Mouse (Mus musculus) limb, embryonic 11.5 days (tissue): Measurements from ENCODE around the gene Efhd1. TPM values are rescaled to one million over a fixed set of nuclear protein-coding genes. Genes with fewer than 3 reads are reported as not detected.

Experiments used
- ATAC-seq: fragments of 200-750 bp; cut with Nextera tagmentation; 2 replicates; pipeline ENCODE4 v1.8.0; 2017; ENCODE audit warnings: low read depth; ENCODE audit not compliant: insufficient number of reproducible peaks, low FRiP score, low TSS enrichment
- DNase-seq: peaks from one replicate; pipeline ENCODE4 v3.0.0-alpha.2; 2015; ENCODE audit warnings: low spot score
- H3K27ac ChIP-seq: fragments of 300-500 bp; sonication (generic); replicated peaks from 2 replicates; pipeline ENCODE4 v1.5.1; 2014; ENCODE audit warnings: low read depth, mild to moderate bottlenecking, low read length
- H3K27me3 ChIP-seq: fragments of 300-500 bp; sonication (generic); 2 replicates; pipeline ENCODE4 v1.6.1; 2014; ENCODE audit warnings: mild to moderate bottlenecking, low read length, mixed read lengths; ENCODE audit not compliant: control insufficient read depth, insufficient read depth
- H3K36me3 ChIP-seq: fragments of 300-500 bp; sonication (generic); 2 replicates; pipeline ENCODE4 v1.6.1; 2014; ENCODE audit warnings: mild to moderate bottlenecking, low read length, moderate library complexity, mixed read lengths; ENCODE audit not compliant: control insufficient read depth, insufficient read depth
- H3K4me1 ChIP-seq: fragments of 300-500 bp; sonication (generic); 2 replicates; pipeline ENCODE4 v1.6.1; 2014; ENCODE audit warnings: low read length, mixed read lengths; ENCODE audit not compliant: control insufficient read depth, insufficient read depth
- H3K4me2 ChIP-seq: fragments of 300-500 bp; sonication (generic); 2 replicates; pipeline ENCODE4 v1.6.1; 2014; ENCODE audit warnings: low read depth, mild to moderate bottlenecking, moderate library complexity; ENCODE audit not compliant: severe bottlenecking
- H3K4me3 ChIP-seq: fragments of 300-500 bp; sonication (generic); 2 replicates; pipeline ENCODE4 v1.5.1; 2014; ENCODE audit warnings: low read depth, low read length
- H3K9ac ChIP-seq: fragments of 300-500 bp; sonication (generic); 2 replicates; pipeline ENCODE4 v1.6.1; 2014; ENCODE audit warnings: mild to moderate bottlenecking, low read length
- H3K9me3 ChIP-seq: fragments of 300-500 bp; sonication (generic); 2 replicates; pipeline ENCODE4 v1.6.1; 2016; ENCODE audit warnings: low read length; ENCODE audit not compliant: control insufficient read depth
- WGBS: fragments of 180-500 bp; shearing (Covaris S2); extraction: QIAGEN DNeasy Blood & Tissue Kit; methylation state at CpG from one replicate; pipeline ENCODE4 v1.1.7; 2014; 5-methylcytosine and 5-hydroxymethylcytosine counted together
- polyA plus RNA-seq: library from polyadenylated mRNA; unstranded; fragments of >200 nt; fragmentation: Nextera tagmentation; extraction: Ambion mirVana; gene quantifications from 2 replicates; pipeline ENCODE4 v1.2.1, GENCODE M21; 2014

The Efhd1 gene
- polyA plus RNA-seq, 1 experiment from 2014 or later, result 0.40 TPM

GRCm38 (mm10) chr1:87283410-87283960 is 19.3 kb downstream of the Efhd1 start:
- no peaks in the 10 kb centered on the region for H3K9me3 ChIP-seq
- H3K4me1 ChIP-seq, result no peaks in the 10 kb centered on the region
- DNase-seq, result no peak
- H3K27ac ChIP-seq, result no peak overlapping the region
- no peak overlapping the region for H3K4me2 ChIP-seq
- no peak overlapping the region for H3K9ac ChIP-seq
- 77% methylated on average over 10 of the region's 10 CpGs for WGBS
- H3K27me3 ChIP-seq, result no peaks in the 10 kb centered on the region
- no peaks in the 10 kb centered on the region for H3K36me3 ChIP-seq
- H3K4me3 ChIP-seq, result no peak overlapping the region
- no peak for ATAC-seq

DNA sequence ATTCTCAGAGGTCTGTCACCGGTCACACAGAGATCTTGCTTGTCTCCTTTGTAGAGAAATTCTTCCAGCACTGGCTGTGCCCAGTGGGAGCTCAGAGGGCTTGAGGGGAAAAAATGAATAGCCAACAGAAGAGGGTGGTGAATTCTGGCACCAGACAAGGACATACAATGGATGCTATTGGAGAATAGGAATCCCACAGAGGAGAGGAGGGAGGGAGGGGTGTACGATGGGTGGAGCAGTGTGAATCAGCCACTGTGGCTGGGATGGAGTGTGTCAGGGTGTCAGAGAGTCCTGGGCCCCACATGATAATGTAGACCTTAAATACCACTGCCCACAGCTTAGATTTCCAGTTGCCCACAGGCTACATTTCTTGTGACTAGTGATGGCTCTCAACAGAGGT is 22.9 kb downstream of the Efhd1 start:
- Histone ChIP-seq H3K4me1 (no peaks in the 10 kb centered on the region), H3K4me3 (no peak overlapping the region), H3K9me3 (no peaks in the 10 kb centered on the region), H3K9ac (no peak overlapping the region), H3K4me2 (no peak overlapping the region), H3K27ac (no peak overlapping the region), H3K36me3 (no peaks in the 10 kb centered on the region), H3K27me3 (no peaks in the 10 kb centered on the region)
- ATAC-seq, result no peak
- no peak for DNase-seq
- 88% methylated on average over 2 of the region's 2 CpGs for WGBS

DNA sequence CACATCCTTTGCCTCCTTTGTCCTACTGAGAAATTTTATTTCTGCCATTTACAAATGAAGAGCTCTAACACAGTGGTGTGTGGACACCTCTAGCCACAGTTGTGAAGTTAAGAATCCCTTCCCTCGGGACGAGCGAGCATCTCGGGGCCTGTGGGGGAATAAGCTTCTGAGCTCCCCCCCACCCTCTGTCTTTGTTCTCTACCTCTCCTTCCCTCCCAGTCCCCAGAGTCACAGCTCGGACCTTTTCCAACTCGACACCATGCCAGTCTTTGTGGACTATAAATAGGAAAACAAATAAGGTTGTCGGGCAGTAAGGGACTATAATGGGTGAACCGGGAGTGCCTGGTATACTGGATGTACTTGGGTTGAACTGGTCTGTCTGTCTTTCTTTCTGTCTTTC is 27.3 kb downstream of the Efhd1 start:
- no peak overlapping the region for H3K4me3 ChIP-seq
- DNase-seq, result no peak
- H3K27ac ChIP-seq, result no peak overlapping the region
- H3K9ac ChIP-seq, result no peak overlapping the region
- H3K9me3 ChIP-seq, result no peaks in the 10 kb centered on the region
- no peaks in the 10 kb centered on the region for H3K4me1 ChIP-seq
- H3K4me2 ChIP-seq, result no peak overlapping the region
- 79% methylated on average over 8 of the region's 8 CpGs for WGBS
- H3K36me3 ChIP-seq, result no peaks in the 10 kb centered on the region
- ATAC-seq, result no peak
- H3K27me3 ChIP-seq, result no peaks in the 10 kb centered on the region

GRCm38 (mm10) chr1:87292420-87293190 is 28.4 kb downstream of the Efhd1 start:
- DNase-seq (peak; percentile 45), ATAC-seq (no peak)

DNA sequence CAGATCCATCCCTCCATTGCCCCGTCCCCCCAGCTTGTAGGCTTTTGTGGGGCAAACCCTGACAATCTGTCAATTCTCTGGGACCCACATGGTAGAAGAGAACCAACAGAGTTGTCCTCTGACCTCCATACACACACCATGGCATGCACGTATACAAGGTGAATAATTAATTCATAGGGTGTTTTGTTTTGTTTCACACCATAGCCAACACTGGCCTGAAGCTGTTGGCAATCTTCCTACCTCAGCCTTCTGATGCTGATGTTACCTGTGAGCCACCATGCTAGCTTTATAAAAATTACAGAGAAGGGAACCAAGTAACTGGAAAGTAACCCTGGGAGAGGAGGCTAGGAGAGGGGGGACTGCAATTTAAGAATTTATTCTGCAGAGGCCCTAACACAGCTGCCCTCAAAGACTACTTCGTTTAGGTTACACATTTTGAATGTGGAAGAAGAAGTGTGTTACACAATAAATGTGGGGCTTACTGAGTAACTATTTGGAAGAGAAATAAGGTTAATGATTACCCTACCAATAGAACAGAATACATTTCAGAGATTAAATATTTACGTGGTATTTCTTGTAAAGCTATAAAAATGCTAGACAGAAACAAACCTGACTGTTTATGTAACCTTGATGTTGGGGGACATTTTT is 30.0 kb downstream of the Efhd1 start:
- H3K4me2 ChIP-seq, result no peak overlapping the region
- no peak for DNase-seq
- H3K4me3 ChIP-seq, result no peak overlapping the region
- H3K9ac ChIP-seq, result no peak overlapping the region
- ATAC-seq, result no peak
- no peak overlapping the region for H3K27ac ChIP-seq
- H3K4me1 ChIP-seq, result no peaks in the 10 kb centered on the region
- WGBS, result 80% methylated on average over 4 of the region's 4 CpGs
- no peaks in the 10 kb centered on the region for H3K36me3 ChIP-seq
- no peaks in the 10 kb centered on the region for H3K9me3 ChIP-seq
- H3K27me3 ChIP-seq, result no peaks in the 10 kb centered on the region

More at GRCm38 (mm10) chr1:87292420-87293190, 28.4 kb downstream of the Efhd1 start:
- Histone ChIP-seq H3K27me3 (no peaks in the 10 kb centered on the region), H3K36me3 (no peaks in the 10 kb centered on the region), H3K9me3 (no peaks in the 10 kb centered on the region), H3K9ac (no peak overlapping the region), H3K4me1 (no peaks in the 10 kb centered on the region), H3K4me2 (no peak overlapping the region), H3K4me3 (no peak overlapping the region), H3K27ac (no peak overlapping the region)
- 65% methylated on average over 15 of the region's 15 CpGs for WGBS

- H3K27me3 ChIP-seq, result no peaks in the 10 kb centered on the region
- no peaks in the 10 kb centered on the region for H3K4me1 ChIP-seq
- no peaks in the 10 kb centered on the region for H3K9me3 ChIP-seq
- H3K9ac ChIP-seq, result no peak overlapping the region
- 66% methylated on average over 4 of the region's 4 CpGs for WGBS
- ATAC-seq (no peak), DNase-seq (no peak)
- no peaks in the 10 kb centered on the region for H3K36me3 ChIP-seq
- no peak overlapping the region for H3K4me2 ChIP-seq
- no peak overlapping the region for H3K4me3 ChIP-seq
- no peak overlapping the region for H3K27ac ChIP-seq
These were observed 30.8 kb downstream of the Efhd1 start for GRCm38 (mm10) chr1:87294951-87295350.

DNA sequence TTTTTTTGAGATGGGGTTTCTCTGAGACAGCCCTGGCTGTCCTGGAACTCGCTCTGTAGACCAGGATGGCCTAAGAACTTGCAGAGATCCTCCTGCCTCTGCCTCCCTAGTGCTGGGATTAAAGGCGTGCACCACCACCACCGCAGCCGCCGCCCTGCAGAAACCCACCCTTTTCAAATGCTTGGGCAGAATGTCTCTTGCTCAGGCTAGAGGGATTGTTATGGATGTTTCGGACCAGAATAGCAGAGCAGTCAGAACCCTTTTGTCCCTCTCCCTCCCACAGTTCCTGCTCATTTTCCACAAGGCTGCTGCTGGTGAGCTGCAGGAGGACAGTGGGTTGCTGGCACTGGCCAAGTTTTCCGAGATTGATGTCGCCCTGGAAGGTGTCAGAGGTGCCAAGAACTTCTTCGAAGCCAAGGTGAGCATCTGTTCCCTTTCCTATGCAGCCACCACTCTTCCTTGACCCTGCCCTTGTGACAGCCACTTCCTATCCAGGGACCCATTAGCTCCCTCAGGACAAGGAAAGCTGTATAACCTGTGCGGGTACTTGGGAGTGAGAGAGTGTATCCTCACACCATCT is 33.3 kb downstream of the Efhd1 start:
- no peaks in the 10 kb centered on the region for H3K4me1 ChIP-seq
- no peaks in the 10 kb centered on the region for H3K9me3 ChIP-seq
- WGBS, result 85% methylated on average over 10 of the region's 10 CpGs
- ATAC-seq (no peak), DNase-seq (no peak)
- no peaks in the 10 kb centered on the region for H3K36me3 ChIP-seq
- H3K27ac ChIP-seq, result no peak overlapping the region
- H3K4me3 ChIP-seq, result no peak overlapping the region
- H3K9ac ChIP-seq, result no peak overlapping the region
- H3K27me3 ChIP-seq, result no peaks in the 10 kb centered on the region
- no peak overlapping the region for H3K4me2 ChIP-seq

DNA sequence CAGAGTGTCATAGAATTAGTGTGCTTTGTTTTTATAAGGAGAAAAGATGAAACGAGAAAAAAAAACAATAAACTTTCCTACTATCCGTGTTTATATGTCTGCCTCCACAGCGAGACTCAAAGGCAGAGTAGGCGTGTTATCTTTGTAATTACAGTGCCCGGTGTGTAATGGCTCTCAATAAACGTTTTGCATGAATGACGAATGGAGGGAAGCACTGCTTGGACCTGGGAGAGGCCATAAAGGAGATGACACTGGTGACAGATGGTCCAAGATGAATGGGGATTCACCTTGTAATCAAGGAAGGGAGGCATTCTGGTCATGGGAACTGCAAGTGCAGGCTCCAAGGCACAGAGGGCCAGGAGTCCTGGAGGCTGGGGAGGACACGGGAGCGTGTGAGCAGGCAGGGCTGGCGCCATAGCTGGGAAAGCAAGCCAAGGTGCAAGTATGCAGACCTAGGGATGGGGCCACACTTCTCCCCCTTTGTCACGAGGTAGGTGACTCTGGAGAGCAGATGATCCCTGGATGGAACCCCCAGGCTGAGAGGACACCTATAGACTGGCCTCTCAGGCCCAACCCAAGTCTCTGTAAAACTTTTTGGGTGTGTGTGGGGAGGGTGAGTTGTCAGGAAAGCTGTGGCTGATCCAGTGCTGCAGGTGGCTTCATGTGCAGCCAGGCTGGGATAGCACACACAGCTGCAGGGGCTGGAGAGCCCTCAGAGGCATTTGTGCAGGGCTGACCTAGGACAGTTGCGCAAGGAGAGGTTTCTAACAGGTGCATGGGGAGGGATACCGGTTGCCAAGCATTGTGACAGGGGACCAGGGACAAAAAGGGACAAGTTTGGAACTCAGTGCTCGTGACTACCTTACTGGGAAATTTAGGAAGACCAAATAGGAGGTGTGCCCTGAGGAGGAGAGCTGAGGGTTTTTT is 36.5 kb downstream of the Efhd1 start:
- no peak overlapping the region for H3K4me2 ChIP-seq
- DNase-seq (no peak), ATAC-seq (no peak)
- no peak overlapping the region for H3K27ac ChIP-seq
- no peak overlapping the region for H3K4me3 ChIP-seq
- H3K4me1 ChIP-seq, result no peaks in the 10 kb centered on the region
- H3K36me3 ChIP-seq, result no peaks in the 10 kb centered on the region
- H3K9me3 ChIP-seq, result no peaks in the 10 kb centered on the region
- no peak overlapping the region for H3K9ac ChIP-seq
- 63% methylated on average over 14 of the region's 14 CpGs for WGBS
- H3K27me3 ChIP-seq, result no peaks in the 10 kb centered on the region
